Mouse (Mus musculus): Measurements from ENCODE around the gene Rnf38.

- TF ChIP-seq CTCF (IDR thresholded peaks at IDR 0.05; ENCODE audit: low read depth, low read length) (no peak), POLR2A (IDR thresholded peaks at IDR 0.05; ENCODE audit: insufficient read depth, low read length) (no peak)
Measured at GRCm38 (mm10) chr4:44113393-44114138, 120.0 kb downstream of the Rnf38 start.
